Mouse (Mus musculus): Measurements from ENCODE around the gene Mgat4b. TPM values are rescaled to one million over a fixed set of nuclear protein-coding genes. Genes with fewer than 3 reads are reported as not detected.

The Mgat4b gene
- total RNA-seq, 2 experiments from 2014 or later, result 27.6 to 38.9 TPM

Small RNA genes within 50 kb of the gene (microRNA-seq; reads per million reads assigned to microRNA genes)
- 0.53 to 0.74 reads per million in 2 experiments for gene Mir6919 (ENCODE audit: borderline replicate concordance in 2 of 2)

Other genes starting within 250 kb of the Mgat4b start
- 10 to 100 TPM; 34.8 to 43.4 TPM for gene Rnf130, start 185.5 kb upstream of the Mgat4b start, total RNA-seq (2021)
- 10 to 100 TPM; 19.8 to 27.3 TPM for gene Tbc1d9b, start 79.5 kb upstream of the Mgat4b start, total RNA-seq (2021)
- 1 to 10 TPM; 2.8 TPM for gene Mrnip, start 36.4 kb upstream of the Mgat4b start, total RNA-seq (2021)
- gene Sqstm1, start 63 bp upstream of the Mgat4b start, total RNA-seq (2021), result 100 to 1,000 TPM; 335 to 433 TPM
- 1 to 10 TPM; 2.9 to 3.7 TPM for gene Ltc4s, start 27.7 kb downstream of the Mgat4b start, total RNA-seq (2021)
- gene Maml1, start 81.4 kb downstream of the Mgat4b start, total RNA-seq (2021), result 1 to 10 TPM; 5.1 to 5.8 TPM
- 100 to 1,000 TPM in 1 of 2 experiments, 10 to 100 TPM in 1; 98.6 to 108 TPM for gene Canx, start 114.8 kb downstream of the Mgat4b start, total RNA-seq (2021)
- not detected for gene Cby3, start 143.6 kb downstream of the Mgat4b start, total RNA-seq (2021)
- 10 to 100 TPM; 79.5 to 83.6 TPM for gene Hnrnph1, start 166.1 kb downstream of the Mgat4b start, total RNA-seq (2021)
- 10 to 100 TPM; 17.9 to 21.6 TPM for gene Rufy1, start 220.2 kb downstream of the Mgat4b start, total RNA-seq (2021)